Mouse (Mus musculus) thymus, adult 2 months (tissue): ENCODE measurements around the gene Cobl.

Experiments used
- CTCF ChIP-seq: fragments of 200-500 bp; IDR thresholded peaks from 2 replicates; pipeline ENCODE4 v1.5.1; 2012; ENCODE audit warnings: mild to moderate bottlenecking, control low read depth, low read length, moderate library complexity, borderline replicate concordance; ENCODE audit not compliant: control insufficient read depth, poor library complexity, insufficient read depth; ENCODE audit errors: extremely low read depth
- POLR2A ChIP-seq: fragments of 200-500 bp; IDR thresholded peaks from 2 replicates; pipeline ENCODE4 v1.6.1; 2012; ENCODE audit warnings: mild to moderate bottlenecking, low read length, control low read depth, moderate library complexity; ENCODE audit not compliant: control insufficient read depth, poor library complexity, insufficient read depth; ENCODE audit errors: extremely low read depth

DNA sequence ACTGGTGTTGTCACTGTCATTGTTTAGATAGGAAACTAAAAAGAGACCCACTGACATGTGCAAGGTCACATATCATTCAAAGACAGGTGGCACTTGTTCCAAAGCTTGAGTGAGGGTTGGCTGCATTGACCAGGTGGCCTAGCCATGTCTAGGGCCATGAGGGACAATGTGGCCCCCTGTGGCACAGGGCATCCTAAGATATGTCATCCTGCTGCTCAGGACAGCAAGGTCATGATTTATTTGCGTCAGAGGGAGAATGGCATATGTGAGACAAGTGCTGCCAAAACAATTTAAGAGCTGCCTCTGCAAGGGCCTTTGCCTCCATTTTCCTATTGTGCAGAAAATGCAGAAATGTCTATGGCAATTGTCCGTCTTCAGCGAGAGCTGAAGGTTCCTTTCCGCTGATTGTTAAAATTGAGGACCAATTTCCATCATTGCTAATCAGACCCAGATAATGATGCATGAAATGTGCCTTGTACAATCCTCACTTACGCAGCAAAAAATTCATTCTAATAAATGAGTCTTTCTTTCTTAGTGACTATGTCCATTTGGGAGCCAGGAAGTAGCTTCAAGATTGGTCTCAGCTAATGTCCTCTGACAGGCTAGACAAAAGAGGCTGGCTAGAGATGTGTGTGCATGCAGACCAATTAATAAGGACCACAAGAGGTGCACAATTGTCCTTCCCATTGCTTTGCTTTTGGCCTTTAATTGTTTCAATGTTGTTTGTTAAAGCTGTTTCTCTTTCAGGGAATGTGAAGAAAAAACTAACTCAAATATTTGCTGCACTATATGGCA, 207.2 kb downstream of the Cobl start:
- TF ChIP-seq CTCF, result no peak
- TF ChIP-seq POLR2A, result no peak
